Mouse (Mus musculus) splenic B cell, adult 2 months (primary cell): Measurements from ENCODE around the gene Col18a1.

Experiments
- DNase-seq: peaks from one replicate; pipeline ENCODE4 v3.0.0-alpha.2; 2011; ENCODE audit warnings: low read depth, low spot score
- H3K27me3 ChIP-seq: 2 replicates; pipeline ENCODE4 v1.6.1; 2012; ENCODE audit warnings: mild to moderate bottlenecking, low read length, moderate library complexity, mixed read lengths; ENCODE audit not compliant: control insufficient read depth, poor library complexity, insufficient read depth, severe bottlenecking
- H3K36me3 ChIP-seq: 2 replicates; pipeline ENCODE4 v1.6.1; 2012; ENCODE audit warnings: mild to moderate bottlenecking, low read length, moderate library complexity, mixed read lengths; ENCODE audit not compliant: control insufficient read depth, poor library complexity, insufficient read depth, severe bottlenecking

Col18a1 gene

DNA sequence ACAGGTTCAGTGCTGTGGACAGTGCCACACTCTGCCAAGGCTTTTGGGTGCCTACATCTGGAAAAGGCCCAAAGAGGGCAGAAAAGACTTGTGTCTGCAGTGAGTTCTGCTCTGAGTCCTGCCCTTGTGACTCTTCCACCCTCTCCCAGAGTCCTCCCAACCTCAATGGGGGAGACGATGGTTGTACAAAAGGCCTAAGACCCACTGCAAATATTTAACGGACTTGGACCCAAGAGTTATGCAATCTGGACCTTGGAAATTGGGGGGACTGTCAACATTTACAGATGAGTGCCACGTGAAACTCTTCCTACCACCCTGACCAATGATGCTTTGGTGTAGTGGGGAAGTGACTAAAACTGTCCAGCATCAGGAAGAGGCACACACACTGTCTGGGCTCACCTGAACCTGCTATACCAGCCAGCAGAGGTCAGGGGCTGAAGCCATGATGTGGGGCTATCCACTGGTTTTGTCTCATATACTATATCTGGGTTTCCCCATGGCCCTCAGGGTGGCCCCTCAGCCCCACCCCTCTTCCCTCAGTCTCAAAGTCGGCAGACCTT lies 74.7 kb downstream of the Col18a1 start:
- Histone ChIP-seq H3K36me3 (no peaks in the 10 kb centered on the region), H3K27me3 (no peaks in the 10 kb centered on the region)
- DNase-seq = no peak

DNA sequence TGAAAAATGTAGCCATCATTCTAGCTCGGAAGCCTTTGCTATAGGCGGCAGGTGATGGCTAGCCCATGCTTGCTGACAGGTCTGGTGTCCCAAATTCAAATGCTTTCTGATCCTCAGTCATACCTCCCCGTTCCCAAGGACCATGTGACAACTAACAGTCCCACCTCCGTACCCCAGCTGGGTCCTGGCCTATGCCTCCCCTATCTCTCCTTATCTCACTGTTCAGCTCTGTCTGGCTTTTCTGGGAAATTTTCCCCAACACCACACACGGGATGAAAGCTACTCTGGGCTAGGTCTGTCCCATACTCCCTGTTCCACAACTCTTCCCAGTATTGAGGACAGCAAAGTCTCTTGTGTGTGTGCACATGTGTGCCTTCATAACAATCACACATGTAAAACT lies 76.3 kb downstream of the Col18a1 start:
- no peaks in the 10 kb centered on the region for H3K27me3 ChIP-seq
- DNase-seq = no peak

DNA sequence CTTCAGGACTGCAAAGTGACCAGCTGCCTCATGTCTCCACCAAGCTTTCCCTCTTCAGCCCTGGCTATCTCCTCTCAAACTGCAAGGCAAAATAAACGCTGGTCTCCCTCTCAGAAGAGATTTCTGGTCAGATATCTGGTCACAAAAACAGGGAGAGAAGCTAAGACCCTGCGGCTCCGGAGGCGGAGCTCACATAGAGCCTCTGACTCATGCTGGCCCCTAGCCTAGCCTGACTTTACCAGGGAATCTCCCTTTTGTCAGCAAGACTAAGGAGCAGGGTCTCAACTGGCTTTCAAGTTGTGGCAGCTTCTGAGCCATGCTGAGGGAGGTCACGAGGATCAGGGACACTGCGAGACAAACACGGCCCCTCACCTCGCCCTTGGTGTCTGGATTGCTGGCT lies 77.0 kb downstream of the Col18a1 start:
- Histone ChIP-seq H3K36me3 (no peaks in the 10 kb centered on the region), H3K27me3 (no peaks in the 10 kb centered on the region)
- no peak for DNase-seq

More for the DNA sequence above, 76.3 kb downstream of the Col18a1 start:
- H3K36me3 ChIP-seq = no peaks in the 10 kb centered on the region

DNA sequence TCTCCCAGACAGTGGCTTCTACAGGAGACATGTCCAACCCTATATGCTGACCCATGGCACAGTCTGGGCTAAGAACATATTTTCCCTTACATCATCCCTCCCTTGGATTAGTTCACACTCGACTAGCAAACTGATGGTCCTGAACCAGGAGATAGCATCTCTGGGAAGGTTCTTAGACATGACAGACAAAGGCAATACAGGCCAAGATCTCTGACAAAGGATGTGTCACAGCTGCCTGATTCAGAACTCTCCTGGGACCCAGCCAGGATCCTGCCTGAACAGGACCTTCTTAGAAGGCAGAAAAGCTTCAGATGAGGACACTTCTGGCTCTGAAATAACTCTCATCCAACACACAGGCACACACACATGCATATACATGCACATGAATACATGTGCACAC lies 81.8 kb downstream of the Col18a1 start:
- H3K27me3 ChIP-seq = no peaks in the 10 kb centered on the region
- no peak for DNase-seq
- H3K36me3 ChIP-seq = no peaks in the 10 kb centered on the region

DNA sequence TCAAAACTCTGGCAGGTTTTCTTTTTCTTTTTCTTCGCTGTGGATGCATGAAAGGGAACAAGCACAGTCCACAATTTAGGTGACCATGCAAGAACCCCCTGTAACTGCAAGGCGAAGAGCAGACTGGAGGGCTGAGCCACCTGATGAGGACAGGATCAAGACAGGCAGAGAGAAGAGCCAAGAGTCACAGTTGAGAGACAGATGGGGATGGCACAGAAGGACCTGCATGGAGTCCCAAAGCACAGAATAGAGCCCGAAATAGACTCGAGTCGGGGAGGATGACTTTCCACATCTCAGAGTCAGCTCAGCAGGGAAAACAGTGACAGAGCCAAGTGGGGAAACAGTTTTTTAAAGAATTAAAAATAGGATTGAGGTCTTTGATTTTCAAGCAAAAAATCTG lies 83.4 kb downstream of the Col18a1 start:
- H3K36me3 ChIP-seq = no peaks in the 10 kb centered on the region
- DNase-seq = no peak

GRCm38 (mm10) chr10:77082453-77082852 lies 83.9 kb downstream of the Col18a1 start:
- Histone ChIP-seq H3K27me3 (no peaks in the 10 kb centered on the region), H3K36me3 (no peaks in the 10 kb centered on the region)
- peak; percentile 68 for DNase-seq

More for the DNA sequence above, 83.4 kb downstream of the Col18a1 start:
- no peaks in the 10 kb centered on the region for H3K27me3 ChIP-seq

GRCm38 (mm10) chr10:77078961-77079360 lies 87.4 kb downstream of the Col18a1 start:
- Histone ChIP-seq H3K27me3 (no peaks in the 10 kb centered on the region), H3K36me3 (no peaks in the 10 kb centered on the region)
- no peak for DNase-seq

- no peaks in the 10 kb centered on the region for H3K36me3 ChIP-seq
- no peak for DNase-seq
Measured at GRCm38 (mm10) chr10:77078456-77078855, 87.9 kb downstream of the Col18a1 start.

DNA sequence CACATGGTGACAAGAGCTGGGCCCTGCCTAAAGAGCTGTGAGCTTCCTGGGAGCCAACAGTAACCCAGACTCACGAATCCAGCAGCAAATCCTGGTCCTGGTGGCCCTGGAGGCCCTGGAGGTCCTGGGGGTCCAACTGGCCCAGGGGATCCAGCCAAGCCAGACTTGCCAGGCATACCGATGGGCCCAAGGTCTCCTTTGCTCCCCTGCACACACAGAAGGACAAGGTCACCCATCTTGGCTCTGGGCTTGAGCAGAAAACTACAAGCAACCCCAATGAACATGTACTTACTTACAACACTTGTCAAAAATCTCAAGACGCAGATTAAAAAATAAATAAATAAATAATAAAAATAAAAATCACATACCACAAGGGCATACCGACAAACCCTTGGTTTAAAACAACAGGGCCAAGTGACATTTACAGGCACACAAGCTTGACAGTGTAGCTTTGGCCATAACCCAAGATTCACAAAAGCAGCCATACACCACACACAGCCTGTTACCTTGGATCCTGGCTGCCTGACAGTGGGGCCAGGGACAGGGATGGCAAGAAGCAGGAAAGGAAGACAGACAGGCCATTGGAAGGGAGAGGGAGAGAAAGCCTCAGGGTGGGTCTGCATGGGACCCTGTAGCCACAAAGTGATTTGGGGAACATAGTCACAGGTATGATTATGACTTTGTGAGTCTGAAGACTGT lies 91.9 kb downstream of the Col18a1 start:
- no peaks in the 10 kb centered on the region for H3K27me3 ChIP-seq
- H3K36me3 ChIP-seq = no peaks in the 10 kb centered on the region
- no peak for DNase-seq

More at GRCm38 (mm10) chr10:77078456-77078855, 87.9 kb downstream of the Col18a1 start:
- H3K27me3 ChIP-seq = no peaks in the 10 kb centered on the region

DNA sequence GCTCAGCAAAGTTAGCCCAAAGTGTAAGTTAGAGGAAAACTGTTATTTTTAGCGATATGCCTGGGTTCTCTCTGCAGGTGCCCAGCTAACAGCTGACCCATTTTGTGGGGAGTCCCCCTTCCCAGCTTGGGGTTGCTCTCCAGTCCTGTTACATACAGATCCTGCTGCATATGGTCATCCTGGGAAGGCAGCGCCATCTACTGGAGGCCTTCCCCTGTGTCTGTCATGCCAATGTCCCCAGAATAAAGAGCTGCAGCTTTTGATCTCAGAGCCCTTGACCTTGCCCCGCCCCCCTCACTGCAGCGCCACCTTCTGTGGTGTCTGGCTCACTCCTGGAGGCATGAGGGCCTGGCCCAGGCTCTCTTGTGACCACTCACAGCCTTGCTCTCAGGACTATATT lies 96.3 kb downstream of the Col18a1 start:
- DNase-seq = peak; percentile 75
- Histone ChIP-seq H3K27me3 (no peaks in the 10 kb centered on the region), H3K36me3 (no peaks in the 10 kb centered on the region)

GRCm38 (mm10) chr10:77068469-77068868 lies 97.9 kb downstream of the Col18a1 start:
- H3K27me3 ChIP-seq = no peaks in the 10 kb centered on the region; the same call in 1 of the 2 replicates
- DNase-seq = no peak
- no peaks in the 10 kb centered on the region for H3K36me3 ChIP-seq

GRCm38 (mm10) chr10:77064659-77065058 lies 101.7 kb downstream of the Col18a1 start:
- DNase-seq = no peak
- Histone ChIP-seq H3K27me3 (no peaks in the 10 kb centered on the region; the same call in 1 of the 2 replicates), H3K36me3 (no peaks in the 10 kb centered on the region)

DNA sequence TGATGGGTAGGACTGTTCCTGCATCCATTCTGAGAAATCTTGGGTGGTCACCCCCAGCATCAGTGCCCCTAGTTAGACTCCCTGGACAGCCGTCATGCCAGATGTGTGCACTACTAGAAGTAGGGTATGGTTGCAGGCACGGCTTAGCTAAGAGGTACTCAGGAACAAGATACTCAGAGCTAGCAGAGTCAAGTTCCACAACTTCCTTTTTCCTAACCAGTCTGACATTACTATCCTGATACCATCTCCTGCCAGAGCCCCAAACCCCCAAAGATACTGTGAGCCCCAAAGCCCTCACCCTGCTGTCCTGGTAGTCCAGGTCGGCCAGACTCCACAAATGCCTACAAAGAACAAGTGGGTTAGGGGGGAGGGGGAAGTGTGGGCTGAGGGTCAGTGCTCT lies 102.1 kb downstream of the Col18a1 start:
- no peak for DNase-seq
- H3K27me3 ChIP-seq = no peaks in the 10 kb centered on the region; the same call in 1 of the 2 replicates

DNA sequence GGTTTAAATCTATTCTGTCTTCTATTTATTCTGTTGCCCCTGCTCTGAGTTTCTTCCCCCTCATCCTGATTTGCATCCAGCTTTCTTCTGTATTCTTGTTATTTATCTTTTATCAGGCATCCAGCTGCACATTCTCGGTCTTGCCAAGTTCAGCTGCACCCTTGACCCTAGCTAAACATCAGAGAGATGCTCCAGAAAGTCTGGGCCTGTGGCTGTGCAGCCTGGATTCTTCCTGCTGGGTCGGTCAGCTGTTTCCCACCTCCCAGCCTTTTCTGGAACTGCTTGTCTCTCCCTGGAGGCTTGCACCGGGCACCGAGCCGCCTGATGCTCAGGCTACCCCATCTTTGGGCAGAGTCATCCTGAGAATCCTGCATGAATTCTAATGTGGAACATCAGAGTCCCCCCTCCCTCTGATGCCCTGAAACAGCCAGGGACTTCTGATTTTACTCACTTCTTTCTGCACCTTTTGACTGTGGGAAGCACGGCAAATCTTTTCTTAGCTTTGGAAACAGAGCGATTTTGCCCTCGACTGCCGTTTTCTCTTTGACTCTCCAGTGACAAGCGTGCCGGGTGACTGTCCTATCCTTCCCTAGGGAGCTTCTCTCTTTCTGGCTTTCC lies 103.8 kb downstream of the Col18a1 start:
- DNase-seq = no peak
- no peaks in the 10 kb centered on the region for H3K36me3 ChIP-seq
- H3K27me3 ChIP-seq = no peaks in the 10 kb centered on the region; the same call in 1 of the 2 replicates

More for the DNA sequence above, 102.1 kb downstream of the Col18a1 start:
- no peaks in the 10 kb centered on the region for H3K36me3 ChIP-seq

- H3K27me3 ChIP-seq = no peaks in the 10 kb centered on the region; the same call in 1 of the 2 replicates
- no peaks in the 10 kb centered on the region for H3K36me3 ChIP-seq
- no peak for DNase-seq
Measured at GRCm38 (mm10) chr10:77061426-77061825, 104.9 kb downstream of the Col18a1 start.
